Mouse (Mus musculus) hindbrain, embryonic 14.5 days (tissue): ENCODE results near the gene Fanci. TPM values are rescaled to one million over a fixed set of nuclear protein-coding genes. Genes with fewer than 3 reads are reported as not detected.

Experiments used
- ATAC-seq: fragments of 200-750 bp; cut with Nextera tagmentation; 2 replicates; pipeline ENCODE4 v1.8.0; 2017; ENCODE audit warnings: moderate number of reproducible peaks, mild to moderate bottlenecking, moderate TSS enrichment, moderate library complexity; ENCODE audit not compliant: low FRiP score
- DNase-seq: peaks from one replicate; pipeline ENCODE4 v3.0.0-alpha.2; 2015; ENCODE audit warnings: low spot score
- H3K27ac ChIP-seq: fragments of 300-500 bp; sonication (generic); 2 replicates; pipeline ENCODE4 v1.5.1; 2014; ENCODE audit warnings: mild to moderate bottlenecking, moderate library complexity
- H3K27me3 ChIP-seq: fragments of 300-500 bp; sonication (generic); 2 replicates; pipeline ENCODE4 v1.6.1; 2014; ENCODE audit warnings: mild to moderate bottlenecking, low read length, mixed read lengths; ENCODE audit not compliant: control insufficient read depth, insufficient read depth
- H3K36me3 ChIP-seq: fragments of 300-500 bp; sonication (generic); replicated peaks from 2 replicates; pipeline ENCODE4 v1.6.1; 2014; ENCODE audit not compliant: control insufficient read depth, insufficient read depth
- H3K4me1 ChIP-seq: fragments of 300-500 bp; sonication (generic); replicated peaks from 2 replicates; pipeline ENCODE4 v1.6.1; 2014; ENCODE audit warnings: antibody characterized with exemption, low read length, mixed read lengths; ENCODE audit not compliant: control insufficient read depth, insufficient read depth
- H3K4me2 ChIP-seq: fragments of 300-500 bp; sonication (generic); replicated peaks from 2 replicates; pipeline ENCODE4 v1.6.1; 2014; ENCODE audit warnings: mild to moderate bottlenecking, moderate library complexity
- H3K4me3 ChIP-seq: fragments of 300-500 bp; sonication (generic); replicated peaks from 2 replicates; pipeline ENCODE4 v1.5.1; 2014; ENCODE audit warnings: mild to moderate bottlenecking, low read length
- H3K9ac ChIP-seq: fragments of 300-500 bp; sonication (generic); 2 replicates; pipeline ENCODE4 v1.6.1; 2014
- H3K9me3 ChIP-seq: fragments of 300-500 bp; sonication (generic); 2 replicates; pipeline ENCODE4 v1.6.1; 2016; ENCODE audit warnings: low read length; ENCODE audit not compliant: control insufficient read depth
- WGBS: fragments of 180-500 bp; shearing (Covaris S2); extraction: QIAGEN DNeasy Blood & Tissue Kit; methylation state at CpG from one replicate; pipeline ENCODE4 v1.1.7; 2014; 5-methylcytosine and 5-hydroxymethylcytosine counted together
- polyA plus RNA-seq: library from polyadenylated mRNA; unstranded; fragments of >200 nt; fragmentation: Nextera tagmentation; extraction: Ambion mirVana; gene quantifications from 2 replicates; pipeline ENCODE4 v1.2.1, GENCODE M21; 2014

Fanci gene
- polyA plus RNA-seq, 1 experiment from 2014 or later, result 2.3 TPM

- no peak for DNase-seq
- WGBS, result 52% methylated on average over 11 of the region's 11 CpGs
- no peaks in the 10 kb centered on the region for H3K27me3 ChIP-seq
- H3K4me1 ChIP-seq, result peaks cover 18% of the 10 kb centered on the region
- no peaks in the 10 kb centered on the region for H3K9me3 ChIP-seq
- H3K36me3 ChIP-seq, result peaks cover 69% of the 10 kb centered on the region
- H3K4me2 ChIP-seq, result no peak overlapping the region
- H3K4me3 ChIP-seq, result no peak overlapping the region
- no peak overlapping the region for H3K9ac ChIP-seq
- no peak for ATAC-seq
- peak overlapping the region; percentile 72; the same call in 1 of the 2 replicates for H3K27ac ChIP-seq
Observed at GRCm38 (mm10) chr7:79360056-79360455, 31.7 kb upstream of the Fanci start.

DNA sequence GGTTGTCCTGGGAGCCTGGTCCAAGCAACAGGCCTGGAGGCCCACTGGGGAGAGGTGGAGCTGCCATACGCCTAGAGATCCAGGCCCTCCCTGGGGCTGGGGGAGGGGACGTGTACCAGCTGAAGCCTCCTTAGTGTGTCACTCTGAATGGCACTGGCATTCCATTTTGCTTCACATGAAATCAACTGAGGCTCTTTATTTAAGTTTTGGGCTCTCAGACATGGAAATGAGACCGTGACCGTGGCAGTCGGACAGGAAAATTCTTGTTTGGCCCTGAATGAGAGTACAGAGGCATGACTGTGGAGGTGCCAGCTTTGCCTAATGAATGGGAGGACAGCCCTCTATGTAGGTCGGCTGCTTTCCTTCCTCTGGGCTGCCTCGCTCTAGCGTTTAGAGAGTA is 29.5 kb upstream of the Fanci start:
- H3K9ac ChIP-seq, result no peak overlapping the region
- H3K4me1 ChIP-seq, result peaks cover 18% of the 10 kb centered on the region
- 48% methylated on average over 8 of the region's 8 CpGs for WGBS
- no peaks in the 10 kb centered on the region for H3K9me3 ChIP-seq
- H3K4me2 ChIP-seq, result no peak overlapping the region
- H3K27ac ChIP-seq, result peak overlapping the region; percentile 72
- ATAC-seq (peak; percentile 87), DNase-seq (peak; percentile 53)
- no peaks in the 10 kb centered on the region for H3K27me3 ChIP-seq
- H3K36me3 ChIP-seq, result peaks cover 53% of the 10 kb centered on the region
- no peak overlapping the region for H3K4me3 ChIP-seq

GRCm38 (mm10) chr7:79362830-79363229 is 28.9 kb upstream of the Fanci start:
- Histone ChIP-seq H3K9ac (no peak overlapping the region), H3K4me3 (no peak overlapping the region), H3K9me3 (no peaks in the 10 kb centered on the region), H3K27me3 (no peaks in the 10 kb centered on the region), H3K4me1 (peaks cover 18% of the 10 kb centered on the region), H3K36me3 (peaks cover 49% of the 10 kb centered on the region), H3K27ac (peak overlapping the region; percentile 72), H3K4me2 (no peak overlapping the region)
- 88% methylated on average over 7 of the region's 7 CpGs for WGBS
- DNase-seq (no peak), ATAC-seq (no peak)

- DNase-seq (no peak), ATAC-seq (peak; percentile 43)
- WGBS, result 75% methylated on average over 8 of the region's 8 CpGs
- H3K27me3 ChIP-seq, result no peaks in the 10 kb centered on the region
- H3K9me3 ChIP-seq, result no peaks in the 10 kb centered on the region
- H3K4me2 ChIP-seq, result no peak overlapping the region
- no peak overlapping the region for H3K9ac ChIP-seq
- peaks cover 42% of the 10 kb centered on the region for H3K36me3 ChIP-seq
- no peak overlapping the region for H3K4me3 ChIP-seq
- H3K4me1 ChIP-seq, result peaks cover 17% of the 10 kb centered on the region
- H3K27ac ChIP-seq, result peak overlapping the region; percentile 72
Observed at GRCm38 (mm10) chr7:79363370-79364043, 28.2 kb upstream of the Fanci start.

DNA sequence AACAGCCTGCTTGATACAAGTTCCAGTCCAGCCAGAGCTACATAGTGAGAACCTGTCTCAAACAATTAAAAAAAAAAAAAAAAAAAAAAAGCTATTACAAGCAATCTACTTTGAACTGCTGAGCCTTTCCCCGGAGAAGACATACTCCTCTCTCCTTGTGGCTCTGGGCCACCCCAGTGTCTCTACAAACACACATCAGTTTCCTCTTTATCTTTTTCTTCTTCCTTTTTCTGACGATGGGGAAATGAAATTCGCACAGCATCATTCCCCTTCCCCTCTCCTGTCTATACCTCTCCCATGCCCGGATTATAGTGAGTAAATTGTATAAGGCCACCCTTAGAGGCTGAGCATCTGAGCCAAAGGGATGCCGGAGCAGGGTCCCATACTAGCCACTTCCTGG is 23.1 kb upstream of the Fanci start:
- H3K9ac ChIP-seq, result no peak overlapping the region
- H3K36me3 ChIP-seq, result peaks cover 11% of the 10 kb centered on the region; the same call in 1 of the 2 replicates
- 0 out of 2 replicates have a peak, but pooled peaks cover 4% of the 10 kb centered on the region for H3K4me1 ChIP-seq
- no peak overlapping the region for H3K27ac ChIP-seq
- H3K4me2 ChIP-seq, result no peak overlapping the region
- no peak for ATAC-seq
- 91% methylated on average over 5 of the region's 5 CpGs for WGBS
- no peaks in the 10 kb centered on the region for H3K9me3 ChIP-seq
- H3K4me3 ChIP-seq, result no peak overlapping the region
- DNase-seq, result no peak
- no peaks in the 10 kb centered on the region for H3K27me3 ChIP-seq

GRCm38 (mm10) chr7:79369416-79369815 is 22.3 kb upstream of the Fanci start:
- no peak for DNase-seq
- no peaks in the 10 kb centered on the region for H3K27me3 ChIP-seq
- no peaks in the 10 kb centered on the region for H3K9me3 ChIP-seq
- WGBS, result 39% methylated on average over 4 of the region's 4 CpGs
- H3K9ac ChIP-seq, result no peak overlapping the region
- ATAC-seq, result no peak
- 0 out of 2 replicates have a peak, but pooled peaks cover 6% of the 10 kb centered on the region for H3K36me3 ChIP-seq
- H3K4me3 ChIP-seq, result no peak overlapping the region
- no peak overlapping the region for H3K4me2 ChIP-seq
- H3K4me1 ChIP-seq, result 0 out of 2 replicates have a peak, but pooled peaks cover 2% of the 10 kb centered on the region
- H3K27ac ChIP-seq, result no peak overlapping the region

GRCm38 (mm10) chr7:79371321-79371879 is 20.3 kb upstream of the Fanci start:
- no peak overlapping the region for H3K9ac ChIP-seq
- no peaks in the 10 kb centered on the region for H3K36me3 ChIP-seq
- WGBS, result 56% methylated on average over 10 of the region's 10 CpGs
- no peaks in the 10 kb centered on the region for H3K27me3 ChIP-seq
- DNase-seq (peak; percentile 70), ATAC-seq (peak; percentile 57; the same call in 1 of the 2 replicates)
- no peak overlapping the region for H3K4me3 ChIP-seq
- H3K9me3 ChIP-seq, result no peaks in the 10 kb centered on the region
- H3K4me1 ChIP-seq, result no peaks in the 10 kb centered on the region
- no peak overlapping the region for H3K4me2 ChIP-seq
- H3K27ac ChIP-seq, result no peak overlapping the region

- Histone ChIP-seq H3K9me3 (no peaks in the 10 kb centered on the region), H3K27me3 (no peaks in the 10 kb centered on the region), H3K4me3 (no peak overlapping the region), H3K4me1 (no peaks in the 10 kb centered on the region), H3K27ac (no peak overlapping the region), H3K4me2 (no peak overlapping the region), H3K36me3 (no peaks in the 10 kb centered on the region), H3K9ac (no peak overlapping the region)
- no peak for ATAC-seq
- DNase-seq, result no peak
Observed at GRCm38 (mm10) chr7:79374017-79374416, 17.7 kb upstream of the Fanci start.

GRCm38 (mm10) chr7:79375594-79375993 is 16.1 kb upstream of the Fanci start:
- Histone ChIP-seq H3K9me3 (no peaks in the 10 kb centered on the region), H3K4me2 (no peak overlapping the region), H3K36me3 (no peaks in the 10 kb centered on the region), H3K27ac (no peak overlapping the region), H3K27me3 (no peaks in the 10 kb centered on the region), H3K4me1 (no peaks in the 10 kb centered on the region), H3K4me3 (no peak overlapping the region), H3K9ac (no peak overlapping the region)
- ATAC-seq (no peak), DNase-seq (no peak)
- 69% methylated on average over 5 of the region's 5 CpGs for WGBS
